Mouse (Mus musculus) E14TG2a.4 (cell line): ENCODE measurements around the gene Ttc28.

Source experiments
- CTCF ChIP-seq: conservative IDR thresholded peaks from 2 replicates; pipeline ENCODE4 v1.5.1; 2014; ENCODE audit warnings: low read length
- NANOG ChIP-seq: IDR thresholded peaks from 2 replicates; pipeline ENCODE4 v1.6.1; 2014; ENCODE audit warnings: borderline replicate concordance, low read length, mixed read lengths
- POU5F1 ChIP-seq: IDR thresholded peaks from 2 replicates; pipeline ENCODE4 v1.6.1; 2014; ENCODE audit warnings: low read length, borderline replicate concordance

DNA sequence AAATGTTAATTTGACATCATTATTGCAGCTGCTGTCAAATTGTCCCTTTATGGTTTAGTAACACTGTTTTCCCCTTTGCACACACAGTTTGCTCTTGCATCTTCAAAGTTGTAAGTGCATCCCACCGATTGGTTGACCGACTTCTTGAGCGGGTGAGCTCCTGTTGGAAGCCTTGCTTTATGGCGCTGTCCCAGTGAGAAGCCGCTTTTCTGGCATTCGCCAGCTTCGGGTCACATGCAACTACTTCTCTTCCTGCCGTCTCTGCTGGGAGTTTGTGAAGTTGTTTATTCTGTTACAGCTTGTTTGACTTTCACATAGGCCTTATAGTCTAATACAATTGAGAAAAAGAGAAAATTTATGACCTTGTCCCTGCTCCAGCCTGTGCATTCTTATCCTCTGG, 250.5 kb downstream of the Ttc28 start:
- TF ChIP-seq CTCF = no peak
- TF ChIP-seq POU5F1 = no peak
- no peak for TF ChIP-seq NANOG
